Mouse (Mus musculus) limb, embryonic 11.5 days (tissue): Measurements from ENCODE around the gene Ap1b1. TPM values are rescaled to one million over a fixed set of nuclear protein-coding genes. Genes with fewer than 3 reads are reported as not detected.

Source experiments
- ATAC-seq: fragments of 200-750 bp; cut with Nextera tagmentation; 2 replicates; pipeline ENCODE4 v1.8.0; 2017; ENCODE audit warnings: low read depth; ENCODE audit not compliant: insufficient number of reproducible peaks, low FRiP score, low TSS enrichment
- DNase-seq: peaks from one replicate; pipeline ENCODE4 v3.0.0-alpha.2; 2015; ENCODE audit warnings: low spot score
- H3K27ac ChIP-seq: fragments of 300-500 bp; sonication (generic); replicated peaks from 2 replicates; pipeline ENCODE4 v1.5.1; 2014; ENCODE audit warnings: low read depth, mild to moderate bottlenecking, low read length
- H3K27me3 ChIP-seq: fragments of 300-500 bp; sonication (generic); 2 replicates; pipeline ENCODE4 v1.6.1; 2014; ENCODE audit warnings: mild to moderate bottlenecking, low read length, mixed read lengths; ENCODE audit not compliant: control insufficient read depth, insufficient read depth
- H3K36me3 ChIP-seq: fragments of 300-500 bp; sonication (generic); 2 replicates; pipeline ENCODE4 v1.6.1; 2014; ENCODE audit warnings: mild to moderate bottlenecking, low read length, moderate library complexity, mixed read lengths; ENCODE audit not compliant: control insufficient read depth, insufficient read depth
- H3K4me1 ChIP-seq: fragments of 300-500 bp; sonication (generic); 2 replicates; pipeline ENCODE4 v1.6.1; 2014; ENCODE audit warnings: low read length, mixed read lengths; ENCODE audit not compliant: control insufficient read depth, insufficient read depth
- H3K4me2 ChIP-seq: fragments of 300-500 bp; sonication (generic); 2 replicates; pipeline ENCODE4 v1.6.1; 2014; ENCODE audit warnings: low read depth, mild to moderate bottlenecking, moderate library complexity; ENCODE audit not compliant: severe bottlenecking
- H3K4me3 ChIP-seq: fragments of 300-500 bp; sonication (generic); 2 replicates; pipeline ENCODE4 v1.5.1; 2014; ENCODE audit warnings: low read depth, low read length
- H3K9ac ChIP-seq: fragments of 300-500 bp; sonication (generic); 2 replicates; pipeline ENCODE4 v1.6.1; 2014; ENCODE audit warnings: mild to moderate bottlenecking, low read length
- H3K9me3 ChIP-seq: fragments of 300-500 bp; sonication (generic); 2 replicates; pipeline ENCODE4 v1.6.1; 2016; ENCODE audit warnings: low read length; ENCODE audit not compliant: control insufficient read depth
- WGBS: fragments of 180-500 bp; shearing (Covaris S2); extraction: QIAGEN DNeasy Blood & Tissue Kit; methylation state at CpG from one replicate; pipeline ENCODE4 v1.1.7; 2014; 5-methylcytosine and 5-hydroxymethylcytosine counted together
- polyA plus RNA-seq: library from polyadenylated mRNA; unstranded; fragments of >200 nt; fragmentation: Nextera tagmentation; extraction: Ambion mirVana; gene quantifications from 2 replicates; pipeline ENCODE4 v1.2.1, GENCODE M21; 2014

Ap1b1 gene
- polyA plus RNA-seq, 1 experiment from 2014 or later: 48.9 TPM

GRCm38 (mm10) chr11:5057541-5057855 is 70.9 kb downstream of the Ap1b1 start:
- DNase-seq (no peak), ATAC-seq (no peak)
- WGBS: 17% methylated on average over 8 of the region's 8 CpGs
- H3K36me3 ChIP-seq: no peaks in the 10 kb centered on the region
- peak overlapping the region; percentile 33 for H3K4me3 ChIP-seq
- peak overlapping the region; percentile 43; the same call in 1 of the 2 replicates for H3K9ac ChIP-seq
- H3K9me3 ChIP-seq: no peaks in the 10 kb centered on the region
- no peak overlapping the region for H3K27ac ChIP-seq
- H3K27me3 ChIP-seq: peaks cover 68% of the 10 kb centered on the region
- H3K4me2 ChIP-seq: peak overlapping the region; percentile 81
- H3K4me1 ChIP-seq: peaks cover 40% of the 10 kb centered on the region

DNA sequence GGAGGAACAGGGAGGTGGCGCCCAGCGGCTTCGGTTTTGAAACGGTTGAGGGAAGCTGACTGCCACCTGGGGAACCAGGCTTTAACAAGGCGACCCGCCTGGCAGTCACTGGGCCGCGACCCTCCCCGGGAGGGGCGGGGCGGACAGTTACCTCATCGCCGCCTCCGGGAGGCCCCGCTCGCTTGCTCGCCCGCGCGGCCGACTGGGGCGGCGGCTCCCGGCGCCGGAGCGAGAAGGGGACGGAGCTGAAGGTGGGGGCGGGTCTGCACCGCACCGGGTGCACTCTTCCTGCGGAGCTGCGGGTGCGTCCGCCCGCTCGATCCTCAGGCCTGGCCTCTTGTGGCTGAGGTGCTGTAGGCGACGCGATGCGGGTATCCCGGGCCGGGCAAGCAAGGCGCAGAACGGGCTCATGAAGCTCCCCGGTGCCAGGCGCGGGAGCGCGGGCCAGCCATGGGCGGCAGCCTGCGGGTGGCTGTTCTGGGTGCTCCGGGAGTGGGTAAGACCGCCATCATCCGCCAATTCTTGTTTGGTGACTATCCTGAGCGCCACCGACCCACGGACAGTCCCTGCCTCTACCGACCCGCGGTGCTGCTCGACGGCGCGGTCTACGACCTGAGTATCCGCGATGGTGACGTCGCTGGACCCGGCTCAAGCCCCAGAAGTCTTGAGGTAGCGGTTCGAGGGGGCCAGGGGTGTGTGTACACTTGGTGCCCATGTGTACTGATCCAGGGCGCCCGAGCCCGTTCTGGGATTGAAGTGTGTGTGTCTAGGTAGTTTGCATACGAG is 71.4 kb downstream of the Ap1b1 start, which contains the start of gene Rasl10a:
Rasl10a (plus strand) TSS at position 273 of the 786 bp plus-strand sequence.
- WGBS: 1% methylated on average over 76 of the region's 77 CpGs
- H3K9ac ChIP-seq: peak within 1 kb of the TSS; percentile 43
- no peak for ATAC-seq
- no peaks in the 10 kb centered on the region for H3K9me3 ChIP-seq
- no peak within 1 kb of the TSS for H3K27ac ChIP-seq
- peaks cover 74% of the 10 kb centered on the region for H3K27me3 ChIP-seq
- peaks cover 45% of the 10 kb centered on the region for H3K4me1 ChIP-seq
- H3K4me2 ChIP-seq: peak within 1 kb of the TSS; percentile 81
- DNase-seq: peak; percentile 61
- H3K36me3 ChIP-seq: no peaks in the 10 kb centered on the region
- peak within 1 kb of the TSS; percentile 33 for H3K4me3 ChIP-seq

GRCm38 (mm10) chr11:5058783-5059182 is 72.2 kb downstream of the Ap1b1 start:
- Histone ChIP-seq H3K36me3 (no peaks in the 10 kb centered on the region), H3K27ac (no peak overlapping the region), H3K4me2 (no peak overlapping the region), H3K27me3 (peaks cover 81% of the 10 kb centered on the region), H3K4me1 (peaks cover 45% of the 10 kb centered on the region), H3K4me3 (no peak overlapping the region), H3K9ac (no peak overlapping the region), H3K9me3 (no peaks in the 10 kb centered on the region)
- 33% methylated on average over 9 of the region's 9 CpGs for WGBS
- no peak for ATAC-seq
- no peak for DNase-seq

GRCm38 (mm10) chr11:5059230-5059629 is 72.6 kb downstream of the Ap1b1 start:
- H3K9ac ChIP-seq: no peak overlapping the region
- no peak overlapping the region for H3K27ac ChIP-seq
- no peaks in the 10 kb centered on the region for H3K9me3 ChIP-seq
- peaks cover 47% of the 10 kb centered on the region for H3K4me1 ChIP-seq
- H3K4me2 ChIP-seq: no peak overlapping the region
- 17% methylated on average over 14 of the region's 14 CpGs for WGBS
- peaks cover 85% of the 10 kb centered on the region for H3K27me3 ChIP-seq
- DNase-seq (peak; percentile 56), ATAC-seq (no peak)
- no peaks in the 10 kb centered on the region for H3K36me3 ChIP-seq
- no peak overlapping the region for H3K4me3 ChIP-seq

GRCm38 (mm10) chr11:5059704-5060156 is 73.1 kb downstream of the Ap1b1 start:
- Histone ChIP-seq H3K9me3 (no peaks in the 10 kb centered on the region), H3K4me1 (peaks cover 52% of the 10 kb centered on the region), H3K4me3 (no peak overlapping the region), H3K27me3 (peaks cover 90% of the 10 kb centered on the region), H3K4me2 (no peak overlapping the region), H3K36me3 (no peaks in the 10 kb centered on the region), H3K9ac (no peak overlapping the region), H3K27ac (no peak overlapping the region)
- DNase-seq: peak; percentile 69
- WGBS: 13% methylated on average over 27 of the region's 27 CpGs
- no peak for ATAC-seq

- Histone ChIP-seq H3K36me3 (no peaks in the 10 kb centered on the region), H3K4me2 (peak overlapping the region; percentile 80), H3K27me3 (peaks cover 87% of the 10 kb centered on the region), H3K4me1 (peaks cover 55% of the 10 kb centered on the region), H3K9me3 (no peaks in the 10 kb centered on the region), H3K9ac (no peak overlapping the region), H3K4me3 (peak overlapping the region; percentile 29; the same call in 1 of the 2 replicates), H3K27ac (no peak overlapping the region)
- peak; percentile 49 for DNase-seq
- no peak for ATAC-seq
- 49% methylated on average over 28 of the region's 28 CpGs for WGBS
Observed at GRCm38 (mm10) chr11:5060756-5061412, 74.3 kb downstream of the Ap1b1 start.

- H3K27ac ChIP-seq: no peak overlapping the region
- peaks cover 80% of the 10 kb centered on the region for H3K27me3 ChIP-seq
- peak overlapping the region; percentile 80 for H3K4me2 ChIP-seq
- peak overlapping the region; percentile 13; the same call in 1 of the 2 replicates for H3K9ac ChIP-seq
- DNase-seq (peak; percentile 88), ATAC-seq (no peak)
- under 1% methylated on average over 50 of the region's 62 CpGs for WGBS
- no peaks in the 10 kb centered on the region for H3K36me3 ChIP-seq
- no peaks in the 10 kb centered on the region for H3K9me3 ChIP-seq
- peaks cover 48% of the 10 kb centered on the region for H3K4me1 ChIP-seq
- H3K4me3 ChIP-seq: peak overlapping the region; percentile 29
Observed at GRCm38 (mm10) chr11:5061413-5062139, 75.0 kb downstream of the Ap1b1 start.

- 0 out of 2 replicates have a peak overlapping the region, but pooled peaks have one; percentile 13 for H3K9ac ChIP-seq
- 12% methylated on average over 13 of the region's 13 CpGs for WGBS
- H3K4me2 ChIP-seq: peak overlapping the region; percentile 80
- no peak overlapping the region for H3K27ac ChIP-seq
- no peaks in the 10 kb centered on the region for H3K36me3 ChIP-seq
- H3K9me3 ChIP-seq: no peaks in the 10 kb centered on the region
- H3K4me1 ChIP-seq: peaks cover 47% of the 10 kb centered on the region
- DNase-seq (no peak), ATAC-seq (no peak)
- peak overlapping the region; percentile 29 for H3K4me3 ChIP-seq
- H3K27me3 ChIP-seq: peaks cover 73% of the 10 kb centered on the region
Observed at GRCm38 (mm10) chr11:5062326-5062725, 75.7 kb downstream of the Ap1b1 start.
